Mouse (Mus musculus): ENCODE data around the gene Lrriq4. TPM values are rescaled to one million over a fixed set of nuclear protein-coding genes. Genes with fewer than 3 reads are reported as not detected.
"Not testable (repeated sequence)": the region's sequence is repeated elsewhere in the genome, so short reads cannot be mapped to it uniquely, and the experiment has no call there.

Lrriq4 gene
- polyA plus RNA-seq, 1 experiment from 2014 or later = not detected

GRCm38 (mm10) chr3:30697891-30698290 is 53.6 kb downstream of the Lrriq4 start:
- no peaks in the 10 kb centered on the region for H3K27me3 ChIP-seq (ENCODE audit: control insufficient read depth, insufficient read depth, low read depth, low read length)
- H3K4me2 ChIP-seq (ENCODE audit: low read length) = no peak overlapping the region
- 67% methylated on average over 4 of the region's 4 CpGs for WGBS
- H3K27ac ChIP-seq (ENCODE audit: low read length) = no peak overlapping the region
- no peaks in the 10 kb centered on the region for H3K9me3 ChIP-seq (replicated peaks; ENCODE audit: control insufficient read depth, low read length, poor library complexity, severe bottlenecking)
- H3K36me3 ChIP-seq (ENCODE audit: control insufficient read depth, insufficient read depth, low read length) = no peaks in the 10 kb centered on the region
- no peak overlapping the region for H3K9ac ChIP-seq (ENCODE audit: low read depth, low read length)
- no peak for ATAC-seq
- H3K4me1 ChIP-seq (ENCODE audit: control insufficient read depth, insufficient read depth, low read length) = no peaks in the 10 kb centered on the region
- no peak overlapping the region for H3K4me3 ChIP-seq (ENCODE audit: low read depth, low read length)

- H3K9me3 ChIP-seq (replicated peaks; ENCODE audit: control insufficient read depth, low read length, poor library complexity, severe bottlenecking); H3K27me3 ChIP-seq (ENCODE audit: control insufficient read depth, insufficient read depth, low read depth, low read length); H3K27ac ChIP-seq (ENCODE audit: low read length); H3K4me2 ChIP-seq (ENCODE audit: low read length); H3K36me3 ChIP-seq (ENCODE audit: control insufficient read depth, insufficient read depth, low read length); H3K4me3 ChIP-seq (ENCODE audit: low read depth, low read length); H3K9ac ChIP-seq (ENCODE audit: low read depth, low read length); ATAC-seq; H3K4me1 ChIP-seq (ENCODE audit: control insufficient read depth, insufficient read depth, low read length): not testable (repeated sequence)
- WGBS = 88% methylated on average over 6 of the region's 6 CpGs
Measured at GRCm38 (mm10) chr3:30699711-30700505, 55.6 kb downstream of the Lrriq4 start, which contains the start of gene Lrrc31. Gene Lrrc31, minus strand, starts transcription at chr3:30699843.

- no peak overlapping the region for H3K4me2 ChIP-seq (ENCODE audit: low read length)
- no peaks in the 10 kb centered on the region for H3K9me3 ChIP-seq (replicated peaks; ENCODE audit: control insufficient read depth, low read length, poor library complexity, severe bottlenecking)
- no peak overlapping the region for H3K27ac ChIP-seq (ENCODE audit: low read length)
- no peaks in the 10 kb centered on the region for H3K27me3 ChIP-seq (ENCODE audit: control insufficient read depth, insufficient read depth, low read depth, low read length)
- no peak for ATAC-seq
- no peaks in the 10 kb centered on the region for H3K36me3 ChIP-seq (ENCODE audit: control insufficient read depth, insufficient read depth, low read length)
- 89% methylated on average over 3 of the region's 3 CpGs for WGBS
- H3K9ac ChIP-seq (ENCODE audit: low read depth, low read length) = no peak overlapping the region
- H3K4me1 ChIP-seq (ENCODE audit: control insufficient read depth, insufficient read depth, low read length) = no peaks in the 10 kb centered on the region
- no peak overlapping the region for H3K4me3 ChIP-seq (ENCODE audit: low read depth, low read length)
Measured at GRCm38 (mm10) chr3:30705977-30706376, 61.7 kb downstream of the Lrriq4 start.

GRCm38 (mm10) chr3:30706614-30707276 is 62.4 kb downstream of the Lrriq4 start:
- no peak for ATAC-seq
- no peak overlapping the region for H3K4me2 ChIP-seq (ENCODE audit: low read length)
- H3K4me1 ChIP-seq (ENCODE audit: control insufficient read depth, insufficient read depth, low read length) = no peaks in the 10 kb centered on the region
- no peaks in the 10 kb centered on the region for H3K9me3 ChIP-seq (replicated peaks; ENCODE audit: control insufficient read depth, low read length, poor library complexity, severe bottlenecking)
- no peak overlapping the region for H3K27ac ChIP-seq (ENCODE audit: low read length)
- no peaks in the 10 kb centered on the region for H3K36me3 ChIP-seq (ENCODE audit: control insufficient read depth, insufficient read depth, low read length)
- 87% methylated on average over 4 of the region's 4 CpGs for WGBS
- H3K27me3 ChIP-seq (ENCODE audit: control insufficient read depth, insufficient read depth, low read depth, low read length) = no peaks in the 10 kb centered on the region
- no peak overlapping the region for H3K9ac ChIP-seq (ENCODE audit: low read depth, low read length)
- H3K4me3 ChIP-seq (ENCODE audit: low read depth, low read length) = no peak overlapping the region

GRCm38 (mm10) chr3:30710191-30710590 is 65.9 kb downstream of the Lrriq4 start:
- Histone ChIP-seq H3K4me3 (ENCODE audit: low read depth, low read length) (no peak overlapping the region), H3K9ac (ENCODE audit: low read depth, low read length) (no peak overlapping the region), H3K4me1 (ENCODE audit: control insufficient read depth, insufficient read depth, low read length) (no peaks in the 10 kb centered on the region), H3K27ac (ENCODE audit: low read length) (no peak overlapping the region), H3K4me2 (ENCODE audit: low read length) (no peak overlapping the region), H3K9me3 (replicated peaks; ENCODE audit: control insufficient read depth, low read length, poor library complexity, severe bottlenecking) (no peaks in the 10 kb centered on the region), H3K27me3 (ENCODE audit: control insufficient read depth, insufficient read depth, low read depth, low read length) (no peaks in the 10 kb centered on the region), H3K36me3 (ENCODE audit: control insufficient read depth, insufficient read depth, low read length) (no peaks in the 10 kb centered on the region)
- no peak for ATAC-seq
- WGBS = 91% methylated on average over 6 of the region's 6 CpGs

GRCm38 (mm10) chr3:30713334-30713733 is 69.0 kb downstream of the Lrriq4 start:
- no peaks in the 10 kb centered on the region for H3K27me3 ChIP-seq (ENCODE audit: control insufficient read depth, insufficient read depth, low read depth, low read length)
- no peak overlapping the region for H3K4me3 ChIP-seq (ENCODE audit: low read depth, low read length)
- WGBS = 90% methylated on average over 1 of the region's 1 CpGs
- no peak overlapping the region for H3K4me2 ChIP-seq (ENCODE audit: low read length)
- no peak overlapping the region for H3K9ac ChIP-seq (ENCODE audit: low read depth, low read length)
- no peak for ATAC-seq
- H3K9me3 ChIP-seq (replicated peaks; ENCODE audit: control insufficient read depth, low read length, poor library complexity, severe bottlenecking) = no peaks in the 10 kb centered on the region
- no peaks in the 10 kb centered on the region for H3K4me1 ChIP-seq (ENCODE audit: control insufficient read depth, insufficient read depth, low read length)
- H3K36me3 ChIP-seq (ENCODE audit: control insufficient read depth, insufficient read depth, low read length) = no peaks in the 10 kb centered on the region
- no peak overlapping the region for H3K27ac ChIP-seq (ENCODE audit: low read length)

GRCm38 (mm10) chr3:30718649-30719048 is 74.3 kb downstream of the Lrriq4 start:
- Histone ChIP-seq H3K36me3 (ENCODE audit: control insufficient read depth, insufficient read depth, low read length) (no peaks in the 10 kb centered on the region), H3K27me3 (ENCODE audit: control insufficient read depth, insufficient read depth, low read depth, low read length) (no peaks in the 10 kb centered on the region), H3K4me1 (ENCODE audit: control insufficient read depth, insufficient read depth, low read length) (no peaks in the 10 kb centered on the region), H3K9ac (ENCODE audit: low read depth, low read length) (no peak overlapping the region), H3K9me3 (replicated peaks; ENCODE audit: control insufficient read depth, low read length, poor library complexity, severe bottlenecking) (no peaks in the 10 kb centered on the region), H3K4me3 (ENCODE audit: low read depth, low read length) (no peak overlapping the region), H3K4me2 (ENCODE audit: low read length) (no peak overlapping the region), H3K27ac (ENCODE audit: low read length) (no peak overlapping the region)
- WGBS = 90% methylated on average over 3 of the region's 3 CpGs
- no peak for ATAC-seq

Other genes starting within 250 kb of the Lrriq4 start
- gene Mecom, start 96.5 kb upstream of the Lrriq4 start, polyA plus RNA-seq (2015; fragmentation: Nextera tagmentation; extraction: Ambion mirVana) = 4.0 and 5.3 TPM in 2 replicates
- 0.37 and 0.41 TPM in 2 replicates for gene Actrt3, start 44.6 kb upstream of the Lrriq4 start, polyA plus RNA-seq (2015; fragmentation: Nextera tagmentation; extraction: Ambion mirVana)
- 29.6 and 31.4 TPM in 2 replicates for gene Mynn, start 42.4 kb upstream of the Lrriq4 start, polyA plus RNA-seq (2015; fragmentation: Nextera tagmentation; extraction: Ambion mirVana)
- 1.7 and 1.9 TPM in 2 replicates for gene Lrrc34, start 3.4 kb downstream of the Lrriq4 start, polyA plus RNA-seq (2015; fragmentation: Nextera tagmentation; extraction: Ambion mirVana)
- gene Lrrc31, start 55.3 kb downstream of the Lrriq4 start, polyA plus RNA-seq (2015; fragmentation: Nextera tagmentation; extraction: Ambion mirVana) = 0.10 TPM in 1 of 2 replicates, not detected in the other
- gene Samd7, start 101.8 kb downstream of the Lrriq4 start, polyA plus RNA-seq (2015; fragmentation: Nextera tagmentation; extraction: Ambion mirVana) = 0.05 and 0.12 TPM in 2 replicates
- 82.8 and 83.6 TPM in 2 replicates for gene Sec62, start 148.4 kb downstream of the Lrriq4 start, polyA plus RNA-seq (2015; fragmentation: Nextera tagmentation; extraction: Ambion mirVana)
- 1.1 and 1.2 TPM in 2 replicates for gene Gpr160, start 211.4 kb downstream of the Lrriq4 start, polyA plus RNA-seq (2015; fragmentation: Nextera tagmentation; extraction: Ambion mirVana)